Mouse (Mus musculus): ENCODE measurements around the gene Abi1.
"Not testable (repeated sequence)": the region's sequence is repeated elsewhere in the genome, so short reads cannot be mapped to it uniquely, and the experiment has no call there.

The Abi1 gene

GRCm38 (mm10) chr2:23040001-23040646 is at the start of gene Abi1:
Gene Abi1 (minus strand): TSS chr2:23040241.
- no peak for DNase-seq (ENCODE audit: low spot score)

DNA sequence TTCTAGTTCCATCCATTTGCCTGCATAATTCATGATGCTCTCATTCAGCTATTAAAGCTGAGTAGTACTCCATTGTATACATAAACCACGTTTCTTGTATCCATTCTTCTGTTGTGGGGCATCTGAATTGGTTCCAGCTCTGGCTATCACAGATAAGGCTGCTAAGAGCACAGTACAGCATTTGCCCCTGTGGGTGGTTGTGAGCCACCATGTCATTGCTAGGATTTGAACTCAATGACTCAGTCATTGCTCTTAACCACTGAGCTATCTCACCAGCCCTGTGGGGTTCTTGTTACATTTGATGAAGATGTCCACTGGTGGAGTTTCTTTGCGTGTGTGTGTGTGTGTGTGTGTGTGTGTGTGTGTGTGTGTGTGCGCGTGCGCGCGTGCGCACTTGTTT is 44.5 kb upstream of the Abi1 start:
- DNase-seq (ENCODE audit: low spot score): no peak

DNA sequence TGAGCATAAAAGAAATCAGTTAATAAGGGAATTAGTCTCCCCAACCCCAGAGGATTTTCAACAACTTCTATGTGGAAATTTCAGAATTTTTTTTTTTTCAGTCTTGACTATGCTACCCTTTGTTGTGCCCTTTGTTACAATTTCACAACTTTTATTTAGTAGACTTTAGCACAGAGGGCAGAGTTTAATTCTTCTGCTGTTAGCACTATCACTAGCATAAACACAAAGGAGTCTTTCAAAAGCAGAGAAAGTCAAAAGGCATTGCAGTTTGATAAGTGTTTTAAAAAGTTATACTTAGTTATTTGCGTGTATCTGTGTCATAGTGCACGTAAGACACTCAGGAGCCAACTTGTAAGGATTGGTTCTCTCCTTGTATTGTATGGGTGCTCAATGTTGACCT is 38.5 kb upstream of the Abi1 start:
- DNase-seq (ENCODE audit: low spot score): no peak

GRCm38 (mm10) chr2:23077693-23078092 is 37.7 kb upstream of the Abi1 start:
- DNase-seq (ENCODE audit: low spot score): no peak

DNA sequence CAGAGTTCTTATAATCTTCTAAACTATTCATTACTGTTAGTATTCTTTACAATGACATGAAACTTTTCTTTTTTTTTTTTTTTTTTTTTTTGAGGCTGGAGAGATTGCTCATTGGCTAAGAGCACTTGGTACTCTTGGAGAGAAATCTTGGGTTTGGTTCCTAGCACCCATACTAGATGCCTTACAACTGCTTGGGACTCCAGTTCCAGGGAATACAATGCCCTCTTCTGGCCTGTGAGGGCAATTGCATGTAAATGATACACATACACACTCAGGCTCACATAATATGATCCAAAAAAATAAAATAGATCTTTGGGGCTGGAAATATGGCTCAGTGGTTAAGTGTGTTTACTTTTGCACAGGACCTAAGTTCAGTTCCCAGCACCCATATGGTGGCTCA is 36.7 kb upstream of the Abi1 start:
- no peak for DNase-seq (ENCODE audit: low spot score)

GRCm38 (mm10) chr2:23075846-23076245 is 35.8 kb upstream of the Abi1 start:
- DNase-seq (ENCODE audit: low spot score): no peak

GRCm38 (mm10) chr2:23071406-23071805 is 31.4 kb upstream of the Abi1 start:
- no peak for DNase-seq (ENCODE audit: low spot score)

DNA sequence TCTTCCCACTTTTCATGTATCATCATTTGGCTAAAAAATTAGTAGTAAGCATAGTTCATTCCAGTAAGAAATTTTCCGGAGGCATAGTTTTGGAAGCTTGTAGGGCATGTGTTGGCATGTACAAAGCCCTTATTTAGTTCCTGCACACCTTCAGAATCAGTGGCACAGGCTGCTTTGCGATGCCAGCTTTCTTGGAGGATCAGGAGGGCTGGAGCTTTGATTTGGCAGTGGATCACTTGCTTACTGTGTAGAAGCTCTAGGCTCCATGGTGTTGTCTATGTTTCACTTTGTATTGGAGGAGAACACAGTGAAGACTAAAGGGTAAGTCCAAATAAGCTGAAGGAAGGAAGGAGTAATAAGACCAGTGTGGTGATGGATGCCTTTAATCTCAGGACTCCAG is 30.4 kb upstream of the Abi1 start:
- DNase-seq (ENCODE audit: low spot score): no peak

DNA sequence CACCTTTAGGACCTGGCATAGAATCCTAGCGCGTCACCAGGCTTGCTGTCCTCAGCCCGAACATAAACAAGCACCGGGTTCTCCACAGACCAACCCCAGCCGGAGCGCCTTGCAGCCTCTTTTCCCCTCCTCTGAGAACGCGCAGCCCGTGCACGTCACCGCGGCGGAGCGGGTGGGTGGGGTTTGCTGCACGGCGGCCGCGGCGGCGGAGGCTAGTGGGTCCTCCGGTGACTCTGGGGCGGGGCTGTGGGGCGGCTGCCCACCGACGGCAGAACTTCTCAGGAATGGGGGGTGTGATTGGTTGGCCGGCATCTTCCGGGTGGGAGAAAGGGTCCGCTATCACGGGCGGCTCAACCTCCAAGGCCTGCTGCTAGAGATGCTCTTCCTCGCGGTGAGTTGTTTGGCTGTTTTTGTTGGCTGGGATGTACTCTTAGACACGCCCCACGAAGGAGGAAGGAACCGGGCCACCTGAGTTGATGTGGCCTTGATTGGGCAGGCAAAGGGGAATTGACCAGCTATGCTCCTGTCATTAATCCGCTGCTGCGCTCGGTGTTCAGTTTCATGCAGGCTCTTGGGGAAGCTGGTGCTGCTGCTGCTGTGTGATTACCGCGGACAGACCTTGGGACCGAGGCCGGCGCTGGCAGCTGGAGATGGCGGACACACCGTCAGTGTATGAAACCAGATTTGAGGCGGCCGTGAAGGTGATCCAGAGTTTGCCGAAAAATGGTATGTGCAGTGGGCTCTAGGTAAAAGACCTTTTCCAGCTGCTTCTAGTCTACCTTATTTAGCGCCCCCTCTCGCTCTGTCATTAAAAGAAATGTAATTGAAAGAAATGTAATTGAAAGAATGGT is 29.1 kb upstream of the Abi1 start:
- peak; percentile 92 for DNase-seq (ENCODE audit: low spot score)

- DNase-seq (ENCODE audit: low spot score): no peak
Observed at GRCm38 (mm10) chr2:23068370-23068737, 28.3 kb upstream of the Abi1 start.

- DNase-seq (ENCODE audit: low spot score): peak; percentile 85
Observed at GRCm38 (mm10) chr2:23067552-23068369, 27.7 kb upstream of the Abi1 start, which contains the start of gene Acbd5. Gene Acbd5 (plus strand): TSS chr2:23068167.

GRCm38 (mm10) chr2:23052523-23052922 is 12.5 kb upstream of the Abi1 start:
- no peak for DNase-seq (ENCODE audit: low spot score)

DNA sequence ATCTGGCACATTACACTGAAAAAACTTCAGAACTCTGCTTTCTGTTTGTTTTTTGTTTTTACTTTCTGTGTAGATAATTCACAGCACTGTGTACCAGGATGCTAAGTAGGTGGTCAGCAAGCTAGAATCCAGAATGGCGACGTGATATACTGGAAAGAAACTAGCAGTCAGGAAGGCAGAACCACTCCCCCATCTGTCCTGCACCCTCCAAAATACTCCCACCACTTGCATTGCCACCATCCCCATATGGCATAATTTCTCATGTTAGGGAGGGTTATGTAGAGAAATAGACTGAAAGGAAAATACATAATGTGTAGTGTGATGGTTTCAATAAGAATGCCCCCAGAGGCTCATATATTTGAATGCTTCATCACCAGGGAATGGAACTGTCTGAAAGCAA is 11.8 kb upstream of the Abi1 start:
- DNase-seq (ENCODE audit: low spot score): no peak

GRCm38 (mm10) chr2:23048006-23048405 is 8.0 kb upstream of the Abi1 start:
- DNase-seq (ENCODE audit: low spot score): no peak

DNA sequence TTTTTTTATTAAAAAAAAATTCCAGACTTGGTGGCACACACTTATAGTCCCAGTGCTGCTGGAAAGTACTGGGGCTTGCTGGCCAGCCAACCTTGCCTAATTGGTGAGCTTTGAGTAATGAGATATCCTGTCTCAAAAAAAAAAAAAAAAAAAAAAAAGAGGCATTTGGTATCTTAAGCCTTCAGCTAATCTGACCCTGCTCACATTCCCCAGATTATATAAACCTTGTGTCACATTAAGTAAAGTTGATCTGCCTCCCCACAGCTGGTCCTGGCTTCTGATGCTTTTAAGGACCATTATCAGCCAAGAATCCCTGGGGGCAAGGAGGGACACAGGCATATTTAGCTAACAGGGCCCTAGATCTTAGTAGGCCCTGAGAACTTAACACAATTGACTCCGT is 5.7 kb upstream of the Abi1 start:
- DNase-seq (ENCODE audit: low spot score): no peak

- no peak for DNase-seq (ENCODE audit: low spot score)
Observed at GRCm38 (mm10) chr2:23042189-23042588, 2.1 kb upstream of the Abi1 start.

GRCm38 (mm10) chr2:23041457-23041856 is 1.4 kb upstream of the Abi1 start:
- no peak for DNase-seq (ENCODE audit: low spot score)

DNA sequence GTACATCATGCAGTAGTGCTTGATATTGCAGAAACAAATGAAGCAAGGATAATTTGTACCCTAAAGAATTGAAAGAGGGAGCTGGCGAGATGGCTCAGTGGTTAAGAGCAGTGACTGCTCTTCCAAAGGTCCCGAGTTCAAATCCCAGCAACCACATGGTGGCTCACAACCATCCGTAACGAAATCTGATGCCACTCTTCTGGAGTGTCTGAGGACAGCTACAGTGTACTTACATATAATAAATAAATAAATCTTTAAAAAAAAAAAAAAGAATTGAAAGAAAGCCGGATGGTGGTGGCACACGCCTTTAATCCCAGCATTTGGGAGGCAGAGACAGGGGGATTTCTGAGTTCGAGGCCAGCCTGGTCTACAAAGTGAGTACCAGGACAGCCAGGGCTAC is 649 bp upstream of the Abi1 start:
- DNase-seq (ENCODE audit: low spot score): not testable (repeated sequence)

DNA sequence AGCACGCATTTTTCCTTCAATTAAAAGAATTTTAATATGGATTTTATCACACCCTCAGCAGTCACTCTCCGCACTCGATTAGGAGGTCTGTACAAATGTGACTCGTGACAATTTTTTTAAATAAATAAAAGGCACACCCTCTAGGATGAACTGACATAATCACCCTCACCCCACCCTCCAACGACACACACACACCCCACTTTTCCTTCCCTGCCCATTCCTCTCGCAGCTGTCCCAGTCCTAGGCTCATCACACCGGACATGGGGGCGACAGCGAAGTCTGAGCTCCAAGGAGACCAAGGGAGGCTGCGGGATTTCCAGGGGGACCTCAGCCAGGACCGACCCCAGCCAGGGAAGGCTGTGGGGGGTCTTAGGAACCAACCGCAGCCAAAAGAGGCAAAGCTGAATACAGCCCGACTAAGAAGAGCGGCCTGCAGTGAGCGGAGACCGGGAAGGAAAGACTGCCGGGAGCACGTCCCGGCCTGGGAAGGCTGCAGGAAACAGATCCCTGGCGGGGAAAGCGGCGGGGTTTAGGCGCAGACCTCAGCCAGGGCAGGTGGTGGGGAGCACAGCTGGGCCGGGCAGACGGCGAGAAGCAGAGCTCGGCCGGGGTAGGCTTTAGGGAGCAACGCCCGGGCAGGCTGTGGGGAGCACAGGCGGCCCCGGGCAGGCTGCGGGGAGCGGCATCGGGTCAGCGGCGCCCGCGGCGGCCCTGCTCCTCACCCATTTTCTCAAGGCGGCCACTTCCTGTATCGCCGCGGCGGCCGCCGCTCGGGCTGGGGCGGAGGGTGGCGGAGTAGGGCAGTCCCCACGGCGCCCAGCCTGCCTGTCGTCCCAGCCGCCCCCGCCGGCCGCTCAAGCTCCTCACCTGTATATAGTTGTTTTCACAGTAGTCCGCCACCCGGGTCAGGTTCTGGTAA is 700 bp downstream of the Abi1 start:
- peak; percentile 83 for DNase-seq (ENCODE audit: low spot score)

DNA sequence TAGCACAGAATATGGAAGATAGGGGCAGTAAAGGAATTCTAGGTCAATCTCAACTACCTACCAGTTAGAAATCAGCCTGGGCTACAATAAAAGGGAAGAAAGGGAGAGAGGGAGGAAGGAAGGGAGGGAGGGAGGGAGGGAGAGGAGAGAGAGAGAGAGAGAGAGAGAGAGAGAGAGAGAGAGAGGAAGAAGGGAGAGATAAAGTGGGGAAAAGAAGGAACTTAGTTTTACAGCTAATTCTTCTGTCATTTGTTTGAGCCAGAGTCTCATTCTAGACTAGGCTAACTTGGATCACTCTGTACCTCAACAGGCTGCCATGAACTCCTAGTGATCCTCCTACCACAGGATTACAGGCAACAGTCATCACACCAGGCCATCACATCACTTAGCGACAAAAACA is 4.6 kb downstream of the Abi1 start:
- DNase-seq (ENCODE audit: low spot score): no peak

GRCm38 (mm10) chr2:23034692-23035435 is 5.2 kb downstream of the Abi1 start:
- DNase-seq (ENCODE audit: low spot score): no peak

Data from ovary, postnatal 10 days (tissue).